Mouse (Mus musculus) macrophage (primary cell): Measurements from ENCODE around the gene Tfb2m. TPM values are rescaled to one million over a fixed set of nuclear protein-coding genes. Genes with fewer than 3 reads are reported as not detected.
"Not testable (repeated sequence)": the region's sequence is repeated elsewhere in the genome, so short reads cannot be mapped to it uniquely, and the experiment has no call there.

Source experiments
- H3K27ac ChIP-seq: fragments of 350-480 bp; formaldehyde crosslinking; 2 replicates; pipeline ENCODE4 v1.9.0; 2021
- H3K36me3 ChIP-seq: fragments of 350-480 bp; formaldehyde crosslinking; 2 replicates; pipeline ENCODE4 v1.9.0; 2021; ENCODE audit errors: inconsistent target
- H3K4me3 ChIP-seq: fragments of 350-480 bp; formaldehyde crosslinking; 2 replicates; pipeline ENCODE4 v1.9.0; 2021; ENCODE audit errors: inconsistent target
- H3K79me2 ChIP-seq: fragments of 350-480 bp; formaldehyde crosslinking; 2 replicates; pipeline ENCODE4 v1.9.0; 2021; ENCODE audit errors: inconsistent target
- WGBS: methylation state at CpG from one replicate; pipeline ENCODE4 v1.1.7; 2026; ENCODE audit warnings: inconsistent platforms; ENCODE audit not compliant: missing documents; 5-methylcytosine and 5-hydroxymethylcytosine counted together
- polyA plus RNA-seq: library from polyadenylated mRNA; stranded (reverse); fragments of 250-400 nt; gene quantifications from 3 replicates; pipeline ENCODE4 v1.2.4, GENCODE M21; 2018; ENCODE audit warnings: inconsistent platforms
- total RNA-seq, 78 experiments: library from RNA; depleted of rRNA; stranded (reverse); fragments of 250-400 nt; gene quantifications; 1 replicate in 9 of 78; 2 replicates in 24 of 78; 3 replicates in 43 of 78; 4 replicates in 2 of 78; pipeline ENCODE4 v1.2.4; 2018; ENCODE audit warnings: inconsistent platforms in 56 of 78

The Tfb2m gene
- total RNA-seq (2018; cell fraction: chromatin; rRNA removed): 10 to 100 TPM in 11 of 26 experiments, 1 to 10 TPM in 14, under 1 TPM in 1; 0.76 to 31.6 (median 9.5) TPM
- total RNA-seq (2018; cell fraction: cytosol; rRNA removed): 10 to 100 TPM in 12 of 26 experiments, 1 to 10 TPM in 14; 6.2 to 17.5 (median 8.8) TPM
- 10 to 100 TPM in 8 of 26 experiments, 1 to 10 TPM in 18; 2.6 to 18.3 (median 8.0) TPM for total RNA-seq (2018; cell fraction: nucleus; rRNA removed)
- 15.8 to 18.1 TPM (median 16.3 TPM) in 3 replicates for polyA plus RNA-seq

GRCm38 (mm10) chr1:179545768-179546550 lies at the start of gene Tfb2m, which contains the start of gene Cnst:
TSS of gene Tfb2m (minus strand) at chr1:179546267.
TSS of gene Cnst (plus strand) at chr1:179546370.
- under 1% methylated on average over 69 of the region's 69 CpGs for WGBS
- H3K79me2 ChIP-seq: peaks cover 70% of the 10 kb centered on the region
- peak within 1 kb of the TSS; percentile 39 for H3K27ac ChIP-seq
- peak within 1 kb of the TSS; percentile 77 for H3K4me3 ChIP-seq
- H3K36me3 ChIP-seq: not testable (repeated sequence)

- 88% methylated on average over 7 of the region's 7 CpGs for WGBS
- no peaks in the 10 kb centered on the region for H3K36me3 ChIP-seq
- H3K4me3 ChIP-seq: no peak overlapping the region
- H3K27ac ChIP-seq: no peak overlapping the region
- no peaks in the 10 kb centered on the region for H3K79me2 ChIP-seq
Observed at GRCm38 (mm10) chr1:179592972-179593371, 46.9 kb upstream of the Tfb2m start.

GRCm38 (mm10) chr1:179592143-179592542 lies 46.1 kb upstream of the Tfb2m start:
- Histone ChIP-seq H3K27ac (no peak overlapping the region), H3K4me3 (no peak overlapping the region), H3K79me2 (no peaks in the 10 kb centered on the region), H3K36me3 (no peaks in the 10 kb centered on the region)
- 100% methylated on average over 2 of the region's 2 CpGs for WGBS

GRCm38 (mm10) chr1:179591639-179592038 lies 45.6 kb upstream of the Tfb2m start:
- no peaks in the 10 kb centered on the region for H3K79me2 ChIP-seq
- H3K4me3 ChIP-seq: no peak overlapping the region
- 86% methylated on average over 12 of the region's 12 CpGs for WGBS
- H3K36me3 ChIP-seq: no peaks in the 10 kb centered on the region
- H3K27ac ChIP-seq: no peak overlapping the region

GRCm38 (mm10) chr1:179588230-179588629 lies 42.2 kb upstream of the Tfb2m start:
- H3K79me2 ChIP-seq: no peaks in the 10 kb centered on the region
- no peak overlapping the region for H3K4me3 ChIP-seq
- no peak overlapping the region for H3K27ac ChIP-seq
- H3K36me3 ChIP-seq: no peaks in the 10 kb centered on the region
- WGBS: 93% methylated on average over 3 of the region's 4 CpGs

- WGBS: 64% methylated on average over 3 of the region's 3 CpGs
- H3K27ac ChIP-seq: no peak overlapping the region
- H3K4me3 ChIP-seq: no peak overlapping the region
- H3K36me3 ChIP-seq: no peaks in the 10 kb centered on the region
- H3K79me2 ChIP-seq: no peaks in the 10 kb centered on the region
Observed at GRCm38 (mm10) chr1:179586430-179587095, 40.5 kb upstream of the Tfb2m start.

- Histone ChIP-seq H3K79me2 (no peaks in the 10 kb centered on the region), H3K27ac (no peak overlapping the region), H3K36me3 (no peaks in the 10 kb centered on the region), H3K4me3 (no peak overlapping the region)
- 93% methylated on average over 8 of the region's 9 CpGs for WGBS
Observed at GRCm38 (mm10) chr1:179585646-179586045, 39.6 kb upstream of the Tfb2m start.

GRCm38 (mm10) chr1:179584220-179584619 lies 38.2 kb upstream of the Tfb2m start:
- no peak overlapping the region for H3K27ac ChIP-seq
- no peaks in the 10 kb centered on the region for H3K79me2 ChIP-seq
- no peak overlapping the region for H3K4me3 ChIP-seq
- 86% methylated on average over 3 of the region's 4 CpGs for WGBS
- H3K36me3 ChIP-seq: no peaks in the 10 kb centered on the region; the same call in 1 of the 2 replicates

GRCm38 (mm10) chr1:179583090-179583489 lies 37.0 kb upstream of the Tfb2m start:
- H3K4me3 ChIP-seq: no peak overlapping the region
- no peaks in the 10 kb centered on the region for H3K79me2 ChIP-seq
- no peak overlapping the region for H3K27ac ChIP-seq
- 68% methylated on average over 3 of the region's 3 CpGs for WGBS
- H3K36me3 ChIP-seq: no peaks in the 10 kb centered on the region; the same call in 1 of the 2 replicates

- Histone ChIP-seq H3K79me2 (no peaks in the 10 kb centered on the region), H3K4me3 (no peak overlapping the region), H3K27ac (no peak overlapping the region), H3K36me3 (no peaks in the 10 kb centered on the region; the same call in 1 of the 2 replicates)
- WGBS: 80% methylated on average over 6 of the region's 6 CpGs
Observed at GRCm38 (mm10) chr1:179582021-179582433, 36.0 kb upstream of the Tfb2m start.

GRCm38 (mm10) chr1:179581422-179581821 lies 35.4 kb upstream of the Tfb2m start:
- 96% methylated on average over 10 of the region's 10 CpGs for WGBS
- no peaks in the 10 kb centered on the region; the same call in 1 of the 2 replicates for H3K36me3 ChIP-seq
- no peaks in the 10 kb centered on the region for H3K79me2 ChIP-seq

GRCm38 (mm10) chr1:179580200-179580599 lies 34.1 kb upstream of the Tfb2m start:
- 91% methylated on average over 8 of the region's 8 CpGs for WGBS
- Histone ChIP-seq H3K79me2 (no peaks in the 10 kb centered on the region), H3K4me3 (no peak overlapping the region), H3K36me3 (no peaks in the 10 kb centered on the region; the same call in 1 of the 2 replicates), H3K27ac (no peak overlapping the region)

More at GRCm38 (mm10) chr1:179581422-179581821, 35.4 kb upstream of the Tfb2m start:
- no peak overlapping the region for H3K4me3 ChIP-seq
- H3K27ac ChIP-seq: no peak overlapping the region

- Histone ChIP-seq H3K79me2 (no peaks in the 10 kb centered on the region), H3K27ac (no peak overlapping the region), H3K4me3 (no peak overlapping the region), H3K36me3 (no peaks in the 10 kb centered on the region; the same call in 1 of the 2 replicates)
- 73% methylated on average over 6 of the region's 6 CpGs for WGBS
Observed at GRCm38 (mm10) chr1:179578625-179579024, 32.6 kb upstream of the Tfb2m start.

GRCm38 (mm10) chr1:179573650-179574206 lies 27.7 kb upstream of the Tfb2m start:
- H3K36me3 ChIP-seq: no peaks in the 10 kb centered on the region
- no peak overlapping the region for H3K27ac ChIP-seq
- WGBS: 91% methylated on average over 6 of the region's 6 CpGs
- H3K79me2 ChIP-seq: no peaks in the 10 kb centered on the region; the same call in 1 of the 2 replicates
- H3K4me3 ChIP-seq: no peak overlapping the region
